Mouse (Mus musculus): ENCODE data around the gene Panx3.

- TF ChIP-seq CTCF (IDR thresholded peaks at IDR 0.05; ENCODE audit: borderline replicate concordance, insufficient read depth, low read length) (no peak), POLR2A (IDR thresholded peaks at IDR 0.05; ENCODE audit: low read depth, low read length) (no peak)
Measured at GRCm38 (mm10) chr9:37615220-37615619, 53.8 kb downstream of the Panx3 start.
